Mouse (Mus musculus): ENCODE data around the gene Scrn3.

Scrn3 gene

GRCm38 (mm10) chr2:73275261-73276040 lies 37.0 kb upstream of the Scrn3 start:
- DNase-seq = no peak

GRCm38 (mm10) chr2:73276141-73276571 lies 36.2 kb upstream of the Scrn3 start:
- DNase-seq = peak in 1 of 2 experiments; percentile 54

GRCm38 (mm10) chr2:73277021-73277708 lies 35.2 kb upstream of the Scrn3 start:
- peak in 1 of 2 experiments; percentile 39 for DNase-seq

- DNase-seq = peak; percentile 24 to 44
Observed at GRCm38 (mm10) chr2:73277709-73278075, 34.7 kb upstream of the Scrn3 start.

GRCm38 (mm10) chr2:73278131-73278854 lies 34.1 kb upstream of the Scrn3 start:
- DNase-seq = peak; percentile 94 to 96

GRCm38 (mm10) chr2:73278869-73279268 lies 33.5 kb upstream of the Scrn3 start:
- DNase-seq = peak in 1 of 2 experiments; percentile 20

- DNase-seq = peak in 1 of 2 experiments; percentile 24
Observed at GRCm38 (mm10) chr2:73279271-73280038, 32.9 kb upstream of the Scrn3 start.

GRCm38 (mm10) chr2:73280356-73281047 lies 31.9 kb upstream of the Scrn3 start:
- peak in 1 of 2 experiments; percentile 16 for DNase-seq

- peak in 1 of 2 experiments; percentile 11 for DNase-seq
Observed at GRCm38 (mm10) chr2:73281048-73281661, 31.2 kb upstream of the Scrn3 start.

- DNase-seq = peak in 1 of 2 experiments; percentile 23
Observed at GRCm38 (mm10) chr2:73281707-73282106, 30.7 kb upstream of the Scrn3 start.

GRCm38 (mm10) chr2:73285630-73286029 lies 26.8 kb upstream of the Scrn3 start:
- DNase-seq = no peak

GRCm38 (mm10) chr2:73291130-73291529 lies 21.3 kb upstream of the Scrn3 start:
- DNase-seq = no peak

- no peak for DNase-seq
Observed at GRCm38 (mm10) chr2:73295023-73295422, 17.4 kb upstream of the Scrn3 start.

GRCm38 (mm10) chr2:73298154-73298553 lies 14.2 kb upstream of the Scrn3 start:
- DNase-seq = no peak

- no peak for DNase-seq
Observed at GRCm38 (mm10) chr2:73298841-73299240, 13.6 kb upstream of the Scrn3 start.

- DNase-seq = no peak
Observed at GRCm38 (mm10) chr2:73301979-73302378, 10.4 kb upstream of the Scrn3 start.

GRCm38 (mm10) chr2:73302722-73303121 lies 9.7 kb upstream of the Scrn3 start:
- no peak for DNase-seq

GRCm38 (mm10) chr2:73304506-73304905 lies 7.9 kb upstream of the Scrn3 start:
- DNase-seq = no peak

GRCm38 (mm10) chr2:73306006-73306405 lies 6.4 kb upstream of the Scrn3 start:
- DNase-seq = no peak

GRCm38 (mm10) chr2:73313117-73313501 lies 708 bp downstream of the Scrn3 start:
- peak; percentile 59 to 68 for DNase-seq

- DNase-seq = no peak
Observed at GRCm38 (mm10) chr2:73314311-73314710, 1.9 kb downstream of the Scrn3 start.

Data from cerebellum, postnatal 14 days (tissue).